Mouse (Mus musculus) c-Kit-positive CD71-positive TER-119-positive erythroid progenitor cells, embryonic 14.5 days (primary cell): ENCODE measurements around the gene Cacna1d.

Experiments
- DNase-seq: peaks from one replicate; pipeline ENCODE4 v3.0.0-alpha.2; 2013; ENCODE audit warnings: low spot score

Gene Cacna1d

DNA sequence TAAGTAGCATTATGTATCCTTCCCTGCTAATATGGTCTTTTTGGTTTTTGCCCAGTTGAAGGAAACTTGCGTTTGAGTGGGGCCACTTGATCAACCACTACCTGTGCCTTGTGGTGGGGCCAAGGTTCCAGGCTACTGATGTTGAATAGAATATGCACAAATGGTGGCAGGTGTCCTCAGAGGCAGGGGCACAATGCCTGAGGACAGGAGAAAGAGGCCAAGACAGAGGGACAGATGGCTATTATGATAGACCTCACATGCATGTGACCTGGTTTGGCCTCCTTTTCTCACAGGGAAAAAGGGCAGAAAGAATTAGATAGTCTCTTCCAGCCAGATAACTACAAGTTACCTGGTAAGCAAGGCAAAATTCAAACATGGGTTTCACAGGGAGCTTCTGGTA is 286.7 kb downstream of the Cacna1d start:
- DNase-seq = no peak

- DNase-seq = no peak
Observed at GRCm38 (mm10) chr14:30200310-30200709, 290.9 kb downstream of the Cacna1d start.

GRCm38 (mm10) chr14:30198882-30199281 is 292.4 kb downstream of the Cacna1d start:
- DNase-seq = no peak

GRCm38 (mm10) chr14:30198116-30198515 is 293.1 kb downstream of the Cacna1d start:
- DNase-seq = no peak

- DNase-seq = no peak
Observed at GRCm38 (mm10) chr14:30196959-30197358, 294.3 kb downstream of the Cacna1d start.

GRCm38 (mm10) chr14:30196235-30196634 is 295.0 kb downstream of the Cacna1d start:
- no peak for DNase-seq

DNA sequence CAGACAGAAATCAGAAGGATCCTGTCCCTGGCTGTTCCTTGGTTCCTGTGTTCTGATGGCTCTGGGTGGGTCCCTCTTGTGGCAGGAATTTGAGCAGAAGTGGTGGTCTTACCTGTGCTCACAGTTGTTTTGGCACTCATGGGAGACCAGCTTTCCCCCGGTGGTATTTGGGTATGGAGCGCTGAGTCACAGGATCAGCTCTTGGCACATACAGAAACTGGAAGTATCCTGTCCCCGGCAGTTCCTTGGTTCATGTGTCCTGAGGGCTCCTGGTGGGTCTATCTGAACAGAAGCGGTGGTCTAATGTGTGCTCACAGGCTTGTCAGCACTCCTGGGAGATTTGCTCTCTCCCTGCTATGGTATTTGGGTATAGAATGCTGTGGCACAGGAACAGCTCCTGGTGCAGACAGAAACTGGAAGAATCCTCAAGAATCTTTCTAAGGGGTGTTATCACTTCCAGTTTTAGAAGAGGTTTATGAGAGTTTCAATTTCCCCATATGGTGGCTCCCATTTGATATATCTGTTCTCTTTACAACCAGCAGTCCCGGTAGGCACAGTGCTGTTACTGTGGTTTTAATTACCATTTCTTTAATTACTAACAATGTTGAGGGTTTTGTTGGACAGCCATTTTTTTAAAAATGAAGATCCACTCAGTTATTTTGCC is 300.8 kb downstream of the Cacna1d start:
- no peak for DNase-seq

- DNase-seq = no peak
Observed at GRCm38 (mm10) chr14:30185616-30186274, 305.5 kb downstream of the Cacna1d start.

GRCm38 (mm10) chr14:30184445-30185152 is 306.7 kb downstream of the Cacna1d start:
- DNase-seq = no peak

DNA sequence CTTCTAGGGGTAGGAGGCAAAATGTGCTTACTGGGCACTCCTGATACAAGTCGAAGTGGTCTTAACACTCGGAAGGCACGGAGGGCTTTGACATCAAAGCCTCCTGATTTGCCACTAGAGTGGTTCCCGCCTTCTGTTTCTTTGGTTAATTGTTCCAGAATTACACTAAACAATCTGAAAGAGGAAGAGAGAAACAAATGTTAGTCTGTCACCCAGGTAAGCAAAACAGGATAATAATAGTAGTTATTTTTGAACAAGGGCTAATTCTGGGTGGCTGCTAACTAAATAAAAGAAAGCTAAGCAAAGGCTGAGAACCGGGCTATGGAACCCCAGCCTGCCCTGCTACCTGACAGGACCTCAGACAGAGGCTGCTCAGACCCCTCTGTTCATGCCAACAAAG is 307.2 kb downstream of the Cacna1d start:
- no peak for DNase-seq

GRCm38 (mm10) chr14:30182624-30183524 is 308.4 kb downstream of the Cacna1d start:
- DNase-seq = no peak

GRCm38 (mm10) chr14:30178306-30178705 is 312.9 kb downstream of the Cacna1d start:
- no peak for DNase-seq

DNA sequence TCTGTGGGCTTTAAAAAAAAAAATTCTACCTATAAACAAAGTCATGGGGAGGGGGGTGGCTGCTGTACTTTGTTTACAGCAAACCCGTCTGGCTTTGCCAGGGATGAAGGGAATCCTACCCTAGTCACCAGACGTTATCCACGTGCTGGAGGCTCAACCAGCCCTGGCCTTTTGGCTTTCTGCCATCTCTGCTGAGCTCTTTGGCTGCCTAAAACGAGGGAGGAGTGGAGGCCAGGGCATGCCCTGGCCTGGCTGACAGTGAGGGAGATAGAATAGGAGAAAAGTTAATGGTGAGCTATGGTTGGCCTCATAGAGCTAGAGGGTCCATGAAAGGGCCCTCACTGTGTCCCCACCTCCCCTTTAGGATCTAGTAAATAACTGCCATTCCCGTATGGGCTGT is 313.4 kb downstream of the Cacna1d start:
- no peak for DNase-seq

- DNase-seq = no peak
Observed at GRCm38 (mm10) chr14:30175362-30175761, 315.9 kb downstream of the Cacna1d start.

GRCm38 (mm10) chr14:30172821-30173755 is 318.2 kb downstream of the Cacna1d start:
- DNase-seq = no peak

DNA sequence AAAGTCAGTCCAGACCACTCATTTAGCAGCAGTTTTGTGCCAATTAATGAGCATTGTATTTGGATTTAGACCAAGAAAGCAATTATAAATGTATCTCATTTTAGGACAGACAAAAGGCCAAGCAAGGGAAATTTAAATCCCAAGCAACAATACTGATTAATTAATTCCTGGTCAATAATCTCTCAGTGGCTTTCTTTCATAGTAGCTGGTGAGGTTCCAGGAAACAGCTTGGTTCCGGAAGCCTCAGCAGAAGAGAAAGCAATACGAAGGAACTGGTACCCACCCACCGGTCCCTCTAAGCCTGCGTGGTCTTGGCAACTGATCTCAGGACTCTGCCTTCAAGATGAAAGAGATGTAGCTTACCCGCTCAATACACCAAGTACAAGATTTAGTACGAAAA is 319.7 kb downstream of the Cacna1d start:
- DNase-seq = no peak

DNA sequence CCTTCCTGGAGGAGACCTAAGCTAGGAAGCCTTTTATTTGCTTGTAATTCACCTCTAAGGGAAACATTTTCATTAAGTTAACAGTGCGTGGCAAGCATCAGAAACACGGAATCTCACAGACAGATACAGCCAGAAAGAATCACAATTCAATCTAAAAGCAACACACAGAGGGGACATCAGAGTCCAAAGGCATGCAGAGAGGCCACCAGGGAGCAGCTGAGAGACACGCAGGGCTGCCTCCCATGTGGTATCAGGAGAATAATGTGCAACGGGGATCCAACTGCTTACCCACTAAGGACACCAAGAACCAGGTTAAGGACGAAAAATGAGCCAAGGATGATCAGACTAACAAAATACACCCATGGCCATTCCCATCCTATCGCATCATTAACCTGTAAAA is 320.2 kb downstream of the Cacna1d start:
- no peak for DNase-seq

DNA sequence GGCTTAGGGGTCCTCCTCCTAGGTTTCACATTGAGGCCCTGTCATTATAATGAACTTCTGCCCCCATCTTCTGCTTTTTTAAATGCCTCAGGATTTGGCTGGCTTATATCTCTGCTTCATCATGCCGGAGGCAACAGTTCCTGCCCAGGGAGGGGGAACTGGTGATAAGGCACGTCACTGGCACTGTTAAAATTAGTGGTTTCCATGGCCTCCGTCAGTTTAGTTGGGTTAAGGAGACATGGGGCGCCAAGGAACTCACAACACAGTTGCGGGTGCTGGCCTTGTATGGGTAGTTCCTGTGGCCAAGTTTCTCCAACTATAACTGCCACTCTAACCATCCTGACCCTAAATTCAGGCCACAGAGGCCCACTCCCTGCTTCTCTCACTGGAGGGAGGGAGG is 321.8 kb downstream of the Cacna1d start:
- no peak for DNase-seq

DNA sequence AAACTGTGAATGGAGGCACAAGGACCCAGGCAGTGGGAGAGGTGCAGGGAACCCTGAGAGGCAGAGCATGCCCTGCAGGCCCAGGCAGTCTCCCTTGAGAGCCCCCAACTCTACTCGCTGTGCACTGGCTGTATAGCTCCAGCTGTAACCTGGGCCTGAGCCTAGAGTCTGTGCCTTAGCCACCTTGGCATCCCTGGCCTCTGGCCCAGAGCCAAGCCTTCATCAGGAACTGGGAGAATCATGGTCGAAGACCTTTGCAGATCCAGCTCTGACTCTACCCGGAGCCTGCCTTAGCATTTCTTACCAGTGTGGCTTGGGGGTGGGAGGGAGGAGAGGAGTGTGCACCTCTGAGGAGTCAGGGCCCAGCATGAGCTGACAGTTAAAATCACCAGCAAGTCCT is 322.4 kb downstream of the Cacna1d start:
- no peak for DNase-seq

DNA sequence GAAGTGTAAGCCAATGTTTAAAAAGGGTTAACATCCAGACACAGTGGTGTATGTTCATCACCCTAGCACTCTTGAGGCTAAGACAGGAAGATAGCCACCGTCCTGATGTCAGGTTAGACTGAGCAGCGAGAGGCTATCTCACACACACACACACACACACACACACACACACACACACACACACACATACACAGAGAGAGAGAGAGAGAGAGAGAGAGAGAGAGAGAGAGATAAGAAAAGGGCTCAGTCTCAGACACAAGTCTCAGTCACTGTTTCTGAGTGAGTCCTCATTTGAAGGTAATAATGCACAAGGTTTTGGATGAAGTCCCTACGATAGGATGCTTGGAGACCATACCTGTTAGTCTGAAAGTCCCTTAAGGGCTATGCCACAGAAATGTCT is 322.9 kb downstream of the Cacna1d start:
- DNase-seq = no peak

- no peak for DNase-seq
Observed at GRCm38 (mm10) chr14:30167606-30168005, 323.6 kb downstream of the Cacna1d start.
